Mouse (Mus musculus): Measurements from ENCODE around the gene Sfxn2.

GRCm38 (mm10) chr19:46647254-46647653, 74.1 kb downstream of the Sfxn2 start:
- no peak for TF ChIP-seq CTCF (IDR thresholded peaks at IDR 0.05; ENCODE audit: low read depth, low read length)
- TF ChIP-seq EP300 (IDR thresholded peaks at IDR 0.05; ENCODE audit: insufficient read depth, low read depth, low read length) = no peak
- TF ChIP-seq POLR2A (IDR thresholded peaks at IDR 0.05; ENCODE audit: insufficient read depth, low read length) = no peak

All from ES-Bruce4 (cell line).